Mouse (Mus musculus): ENCODE data around the gene Armh3.

The Armh3 gene

DNA sequence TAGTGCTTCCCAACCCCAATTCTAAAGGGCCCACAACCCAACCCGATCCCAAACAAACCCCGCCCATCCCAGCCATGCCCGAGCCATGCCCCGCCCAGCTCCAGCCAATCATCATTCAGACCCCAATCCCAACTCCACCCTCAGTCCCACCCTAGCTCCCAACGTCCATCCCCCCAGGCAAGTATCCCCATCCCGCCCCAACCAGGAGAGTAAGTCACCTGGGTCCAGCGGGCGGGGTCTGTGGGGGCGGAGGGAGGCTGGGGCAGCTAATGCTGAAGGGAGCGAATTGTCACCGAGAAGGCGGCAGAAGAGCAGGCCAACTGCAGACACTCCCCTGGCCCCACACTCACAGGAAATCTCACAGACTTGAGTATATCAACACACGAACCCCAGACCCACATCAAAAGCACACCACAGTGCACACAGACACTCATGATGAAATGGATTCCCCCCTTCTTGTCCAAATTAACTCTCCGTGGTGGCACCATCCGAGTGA is 202.2 kb downstream of the Armh3 start:
- ATAC-seq (ENCODE audit: insufficient number of reproducible peaks, low FRiP score, low TSS enrichment), result no peak

DNA sequence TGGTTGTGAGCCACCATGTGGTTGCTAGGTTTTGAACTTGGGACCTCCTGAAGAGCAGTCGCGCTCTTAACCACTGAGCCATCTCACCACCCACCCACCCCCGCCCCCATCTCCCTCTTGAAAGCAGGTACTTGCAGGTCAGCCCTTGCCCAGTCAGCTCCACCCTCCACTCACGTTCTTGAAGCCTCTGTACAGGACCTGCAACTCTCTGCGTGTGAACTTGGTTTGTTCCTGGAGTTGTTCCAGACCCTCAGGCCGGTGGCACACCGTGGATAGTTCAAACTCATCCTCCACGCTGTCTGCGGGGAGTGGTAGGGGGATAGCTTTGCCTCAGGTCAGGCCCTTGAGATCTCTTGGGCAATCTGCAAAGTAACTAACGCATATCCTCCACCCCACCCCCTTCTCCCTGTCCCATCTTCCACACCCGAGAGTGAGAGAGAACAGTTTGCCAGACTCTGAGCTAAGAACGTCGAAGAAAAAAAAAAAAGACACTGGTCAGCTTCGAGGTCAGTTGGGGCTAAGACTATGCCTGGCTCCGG is 202.8 kb downstream of the Armh3 start:
- ATAC-seq (ENCODE audit: insufficient number of reproducible peaks, low FRiP score, low TSS enrichment), result no peak

DNA sequence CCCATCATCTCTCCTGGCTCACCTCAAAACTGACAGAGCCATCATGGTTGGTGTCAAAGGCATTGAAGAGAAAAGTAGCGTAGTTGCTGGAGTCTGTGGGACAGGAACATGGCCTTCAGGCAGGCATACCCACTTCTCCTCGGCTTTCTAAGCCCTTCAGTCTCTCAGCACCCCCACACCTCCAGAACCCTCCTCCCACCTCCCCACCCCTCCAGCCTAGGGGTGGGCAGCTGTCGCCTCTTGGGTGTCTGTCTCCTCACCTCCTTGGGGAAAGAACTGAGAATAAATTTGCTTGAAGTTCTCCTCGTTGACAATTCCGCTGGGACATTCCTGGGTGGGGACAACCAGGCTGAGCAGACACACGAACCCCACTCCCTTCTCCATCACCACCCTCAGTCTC is 203.6 kb downstream of the Armh3 start:
- ATAC-seq (ENCODE audit: insufficient number of reproducible peaks, low FRiP score, low TSS enrichment), result no peak

DNA sequence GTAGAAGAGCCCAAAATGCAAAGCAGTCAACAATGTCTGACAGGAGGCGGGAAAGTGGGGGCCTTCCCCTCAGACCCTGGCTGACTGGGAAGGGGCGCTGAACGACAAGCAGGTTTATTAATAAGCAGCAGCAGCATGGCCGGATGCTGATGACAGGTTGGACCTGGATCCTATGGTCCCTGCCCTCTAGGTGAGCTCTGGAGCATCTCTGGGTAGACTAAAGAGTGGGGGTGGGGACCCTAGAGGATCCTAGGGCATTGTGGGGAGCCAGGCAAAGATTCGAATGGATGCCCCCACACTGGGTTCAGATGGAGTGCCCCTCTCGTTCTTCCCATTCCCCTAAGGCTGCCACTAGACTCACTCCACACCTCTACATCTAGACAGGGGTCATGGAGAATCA is 205.9 kb downstream of the Armh3 start:
- no peak for ATAC-seq (ENCODE audit: insufficient number of reproducible peaks, low FRiP score, low TSS enrichment)

DNA sequence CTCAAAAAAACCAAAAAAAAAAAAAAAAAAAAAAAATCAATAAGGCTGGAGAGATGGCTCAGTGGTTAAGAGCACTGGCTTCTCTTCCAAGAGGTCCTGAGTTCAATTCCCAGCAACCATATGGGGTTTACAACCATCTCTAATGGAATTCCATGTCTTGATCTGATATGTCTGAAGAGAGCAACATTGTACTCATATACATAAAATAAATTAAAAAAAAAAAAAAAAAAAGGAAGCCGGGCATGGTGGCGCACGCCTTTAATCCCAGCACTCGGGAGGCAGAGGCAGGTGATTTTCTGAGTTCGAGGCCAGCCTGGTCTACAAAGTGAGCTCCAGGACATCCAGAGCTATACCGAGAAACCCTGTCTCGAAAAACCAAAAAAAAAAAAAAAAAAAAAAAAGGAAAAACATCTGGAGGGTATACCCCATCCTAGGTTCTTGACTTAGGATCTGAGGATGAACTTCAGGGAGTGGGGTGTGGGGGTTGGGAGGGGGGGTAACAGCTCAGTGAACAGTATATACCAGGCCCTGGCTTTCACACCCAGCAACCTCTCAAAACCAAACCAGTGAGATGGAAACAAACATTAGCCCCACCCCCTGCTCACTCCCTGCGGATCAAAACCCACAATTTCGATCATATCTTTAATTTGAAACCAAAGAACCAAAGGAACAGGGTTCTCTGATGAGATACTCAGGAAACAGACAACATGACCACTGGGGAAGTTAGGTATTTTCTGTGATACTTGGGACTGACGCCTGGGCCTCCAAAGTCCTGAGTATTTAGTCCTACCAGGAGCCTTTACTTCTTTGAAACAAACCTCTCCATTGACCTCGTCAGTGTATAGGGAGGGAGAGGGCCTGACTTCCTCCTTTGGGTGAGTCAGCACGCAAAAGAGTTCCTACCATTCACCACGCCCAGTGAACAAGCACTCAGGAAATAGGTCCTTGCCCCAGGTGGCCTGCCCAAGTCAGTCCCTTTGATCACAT is 208.1 kb downstream of the Armh3 start:
- ATAC-seq (ENCODE audit: insufficient number of reproducible peaks, low FRiP score, low TSS enrichment), result no peak

DNA sequence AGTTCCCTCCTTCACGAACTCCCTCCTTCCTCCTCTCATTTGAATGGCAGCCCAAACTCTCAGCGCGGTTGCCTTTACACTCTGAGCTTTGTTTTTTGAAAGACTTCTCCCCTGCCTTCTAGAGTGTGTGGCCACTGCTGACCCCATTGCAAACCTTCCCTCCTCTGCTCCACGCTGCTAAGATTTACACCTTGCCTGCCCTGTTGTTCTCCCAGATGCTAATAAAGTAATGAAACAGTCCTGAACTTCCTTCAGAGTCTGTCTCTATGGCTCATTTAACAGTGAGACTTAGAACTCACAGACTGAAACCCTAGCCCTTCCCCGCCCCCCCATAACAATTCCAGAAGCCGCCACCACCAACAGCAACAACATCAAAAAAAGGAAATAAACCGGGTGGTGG is 208.9 kb downstream of the Armh3 start:
- ATAC-seq (ENCODE audit: insufficient number of reproducible peaks, low FRiP score, low TSS enrichment), result no peak

DNA sequence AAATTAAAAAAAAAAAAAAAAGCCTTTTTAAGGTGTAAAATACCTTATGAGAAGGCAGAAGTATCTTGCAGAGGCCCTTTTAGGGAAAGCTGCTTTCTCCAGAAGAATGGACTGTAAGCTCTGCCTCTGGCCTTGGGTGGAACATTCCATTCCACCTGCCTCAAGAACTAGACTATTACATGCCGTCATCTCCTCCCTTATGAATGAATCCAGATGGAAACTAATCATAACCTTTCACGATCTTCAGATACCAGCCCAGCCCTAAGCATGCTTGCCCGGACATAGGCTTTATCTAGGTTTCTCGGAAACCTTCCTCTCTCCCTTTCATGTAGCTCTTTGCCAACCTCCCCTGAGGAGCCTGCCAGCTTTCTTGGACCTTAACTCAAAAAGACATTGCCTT is 210.0 kb downstream of the Armh3 start:
- no peak for ATAC-seq (ENCODE audit: insufficient number of reproducible peaks, low FRiP score, low TSS enrichment)

DNA sequence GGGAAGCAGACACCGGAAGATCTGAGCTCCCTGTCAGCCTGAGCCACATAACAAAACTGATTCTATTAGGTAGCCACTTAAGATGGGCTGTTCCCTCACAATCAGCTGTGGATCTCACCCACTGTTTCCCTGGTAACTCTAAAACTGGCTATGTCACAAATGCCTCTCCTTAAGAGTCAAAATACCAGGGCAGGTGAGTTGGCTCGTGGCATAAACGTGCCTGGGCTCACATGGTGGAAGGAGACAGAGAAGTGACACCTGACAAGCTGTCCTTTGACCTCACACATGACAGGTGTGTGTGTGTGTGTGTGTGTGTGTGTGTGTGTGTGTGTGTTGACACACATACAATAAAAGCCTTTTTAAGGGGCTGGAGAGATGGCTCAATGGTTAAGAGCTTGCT is 210.8 kb downstream of the Armh3 start:
- no peak for ATAC-seq (ENCODE audit: insufficient number of reproducible peaks, low FRiP score, low TSS enrichment)

DNA sequence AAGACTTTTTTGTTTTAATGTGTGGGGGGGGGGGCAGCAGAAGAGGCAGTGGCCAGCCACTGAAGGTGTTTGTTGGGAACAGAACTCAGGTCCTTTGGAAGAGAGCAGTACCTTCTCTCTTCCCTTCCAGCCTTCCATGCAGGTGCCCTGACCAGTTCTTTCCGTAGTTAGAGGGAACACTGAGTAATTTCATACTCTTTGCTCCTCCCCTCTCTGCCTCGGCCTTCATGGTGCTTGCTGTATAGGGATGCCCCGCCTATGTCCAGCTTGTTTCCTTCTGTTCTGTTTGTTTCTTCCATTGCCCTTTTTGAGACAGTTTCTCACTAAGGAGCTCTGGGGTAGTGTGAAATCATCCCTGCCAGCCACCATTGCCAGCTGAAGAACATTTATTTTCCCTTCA is 212.8 kb downstream of the Armh3 start:
- ATAC-seq (ENCODE audit: insufficient number of reproducible peaks, low FRiP score, low TSS enrichment), result no peak

DNA sequence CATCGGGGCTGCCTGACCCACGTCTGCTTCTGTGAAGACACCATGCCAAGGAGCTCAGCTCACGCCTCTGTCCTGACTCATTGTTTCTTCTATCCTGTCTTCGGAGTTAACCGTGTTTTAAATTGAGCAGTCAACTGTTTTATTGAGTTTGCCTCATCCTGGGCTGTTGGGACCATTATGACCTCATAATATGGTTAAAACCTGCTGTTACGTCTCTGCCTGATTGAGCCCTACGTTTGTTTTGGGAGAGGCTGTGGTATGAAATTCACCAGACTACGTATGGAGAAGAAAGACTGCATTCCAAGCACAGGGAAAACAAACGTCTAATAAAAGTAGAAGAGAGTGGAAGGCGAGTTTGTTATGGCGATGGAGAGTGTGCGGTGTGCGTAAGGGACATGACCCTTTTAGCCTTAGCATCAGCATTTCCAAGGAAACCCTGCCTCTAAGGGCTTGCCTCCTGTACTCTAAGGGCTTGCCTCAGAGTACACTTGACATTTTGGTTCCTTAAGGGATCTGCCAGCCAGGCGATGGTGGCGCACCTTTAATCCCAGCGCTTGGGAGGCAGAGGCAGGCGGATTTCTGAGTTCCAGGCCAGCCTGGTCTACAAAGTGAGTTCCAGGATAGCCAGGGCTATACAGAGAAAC is 214.2 kb downstream of the Armh3 start:
- ATAC-seq (ENCODE audit: insufficient number of reproducible peaks, low FRiP score, low TSS enrichment), result no peak

DNA sequence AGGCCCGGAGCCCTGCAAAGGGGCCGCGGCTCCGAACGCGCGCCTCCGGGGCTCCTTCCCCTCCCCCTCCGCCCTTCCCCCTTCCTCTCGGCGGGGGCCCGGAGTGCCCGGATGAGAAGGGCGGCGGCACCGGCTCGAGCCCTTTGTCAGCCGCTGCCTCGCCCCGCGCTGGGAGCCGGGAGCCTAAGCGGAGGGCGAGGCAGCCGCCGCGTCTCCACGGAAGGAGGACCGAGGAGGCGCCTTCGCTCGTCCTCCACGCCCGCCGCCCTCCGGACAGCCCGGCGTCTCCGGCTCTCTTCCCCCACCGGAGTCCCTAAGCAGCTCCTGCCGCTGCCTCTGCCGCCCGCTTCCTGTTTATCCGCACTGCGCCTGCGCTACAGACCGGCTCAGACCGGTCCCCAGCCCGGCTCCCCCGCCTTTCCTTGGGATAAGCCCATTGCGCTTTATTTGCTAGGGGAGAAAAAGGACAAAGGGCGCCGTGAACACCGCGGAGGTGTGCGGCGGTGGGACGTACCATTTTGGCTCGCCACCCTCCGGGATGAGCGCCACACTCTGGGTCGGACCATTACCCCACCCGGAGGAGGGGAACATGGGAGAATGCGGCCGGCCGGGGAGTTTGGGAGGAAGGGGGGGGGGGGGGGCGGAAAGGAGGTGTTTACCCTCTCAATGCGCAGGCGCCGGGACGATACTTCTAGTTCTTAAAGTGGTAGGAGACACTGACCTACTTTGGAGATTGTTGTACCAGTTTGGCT is 214.9 kb downstream of the Armh3 start, which contains the start of gene Mgea5:
TSS of gene Mgea5 (minus strand) at position 657 of the 752 bp plus-strand sequence.
- peak; percentile 93 for ATAC-seq (ENCODE audit: insufficient number of reproducible peaks, low FRiP score, low TSS enrichment)

DNA sequence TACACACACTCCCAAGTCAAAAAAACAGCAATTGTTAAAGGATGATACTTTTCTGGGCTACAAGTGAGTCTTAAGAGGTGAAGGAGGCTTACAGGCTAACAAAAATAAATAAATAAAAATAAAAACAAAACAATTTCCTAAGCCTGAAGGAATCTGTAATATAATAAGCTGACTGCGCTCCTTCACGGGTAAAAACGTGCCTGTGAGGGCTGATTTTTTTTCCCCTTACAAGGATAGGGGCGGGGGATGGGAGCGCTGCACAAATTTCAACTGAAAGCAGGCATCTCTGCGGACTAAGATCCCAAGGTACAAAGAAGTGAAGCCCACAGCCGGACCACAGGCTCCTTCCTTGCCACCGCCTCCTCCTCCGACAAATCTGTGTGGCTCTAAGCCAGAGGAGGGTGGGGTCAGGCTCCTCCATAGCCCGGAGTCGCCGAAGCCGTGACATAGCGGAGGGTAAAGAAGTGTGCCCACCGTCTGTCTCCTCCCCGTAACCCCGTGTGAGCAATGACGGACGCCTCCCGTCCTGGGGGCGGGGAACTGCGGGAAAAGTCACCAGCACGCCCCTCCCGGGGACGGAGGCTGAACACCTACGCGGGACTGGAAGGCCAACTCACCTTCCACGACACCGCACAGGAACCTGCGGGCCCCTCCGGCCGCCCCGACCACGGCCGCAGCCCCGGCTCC is 215.8 kb downstream of the Armh3 start:
- peak; percentile 38; the same call in 1 of the 2 replicates for ATAC-seq (ENCODE audit: insufficient number of reproducible peaks, low FRiP score, low TSS enrichment)

DNA sequence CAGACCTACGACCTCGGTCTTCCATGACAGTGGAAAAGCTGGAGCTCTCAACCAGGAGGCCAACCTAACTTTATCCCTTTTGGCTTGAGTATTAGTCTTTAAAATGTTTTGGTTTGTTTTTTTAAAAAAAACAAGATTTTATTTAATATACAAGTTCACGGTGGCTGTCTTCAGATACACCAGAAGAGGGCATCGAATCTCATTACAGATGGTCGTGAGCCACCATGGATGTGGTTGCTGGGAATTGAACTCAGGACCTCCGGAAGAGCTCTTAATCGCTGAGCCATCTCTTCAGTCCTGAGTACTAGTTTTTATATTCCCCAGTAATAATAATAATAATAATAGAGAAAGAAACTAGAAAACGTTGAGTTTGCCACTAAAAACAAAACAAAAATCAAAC is 216.6 kb downstream of the Armh3 start:
- ATAC-seq (ENCODE audit: insufficient number of reproducible peaks, low FRiP score, low TSS enrichment), result no peak

DNA sequence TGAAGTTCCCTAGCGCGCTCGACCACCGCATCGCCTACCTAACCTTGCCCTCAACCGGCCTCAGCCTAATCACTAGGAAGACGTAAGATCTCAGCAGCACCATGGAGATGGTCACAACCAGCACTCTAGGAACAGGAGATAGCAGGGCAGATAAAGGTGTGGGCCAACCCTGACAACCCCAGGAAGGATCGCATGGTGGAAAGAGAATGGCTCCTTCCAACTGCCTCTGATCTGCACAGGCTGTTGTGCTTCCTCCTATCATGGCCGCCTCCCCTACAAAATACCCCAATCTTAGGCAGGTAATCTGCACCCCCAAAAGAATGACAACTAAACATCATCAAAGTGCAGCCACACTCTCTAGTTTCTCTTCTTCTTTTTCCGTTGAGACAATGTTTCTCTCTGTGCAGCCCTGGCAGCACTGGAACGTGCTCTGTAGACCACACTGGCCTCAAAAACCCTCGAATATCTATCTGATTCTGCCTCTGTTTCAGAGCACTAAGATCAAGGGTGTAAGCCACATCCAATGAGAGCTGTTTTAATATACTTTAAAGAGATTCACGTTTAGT is 217.9 kb downstream of the Armh3 start:
- ATAC-seq (ENCODE audit: insufficient number of reproducible peaks, low FRiP score, low TSS enrichment), result no peak

DNA sequence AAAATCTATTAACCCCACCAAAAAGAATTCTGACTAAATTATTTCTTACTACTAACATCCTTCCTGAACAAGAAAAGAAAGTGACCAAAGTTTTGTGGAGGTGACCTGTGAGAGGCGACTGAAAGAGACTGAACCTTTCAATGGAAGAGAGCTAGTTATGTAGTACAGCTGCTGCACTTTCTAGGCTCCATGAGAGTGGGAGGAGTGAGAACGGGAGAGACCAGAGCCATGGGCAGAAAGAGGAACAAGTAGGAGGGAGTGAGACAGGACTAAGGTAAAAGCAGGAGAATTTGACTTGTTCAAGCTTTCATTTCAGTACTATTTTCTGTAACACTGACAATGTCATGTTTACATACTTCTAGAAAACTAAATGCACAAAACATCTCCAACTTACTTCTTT is 222.8 kb downstream of the Armh3 start:
- ATAC-seq (ENCODE audit: insufficient number of reproducible peaks, low FRiP score, low TSS enrichment), result no peak

DNA sequence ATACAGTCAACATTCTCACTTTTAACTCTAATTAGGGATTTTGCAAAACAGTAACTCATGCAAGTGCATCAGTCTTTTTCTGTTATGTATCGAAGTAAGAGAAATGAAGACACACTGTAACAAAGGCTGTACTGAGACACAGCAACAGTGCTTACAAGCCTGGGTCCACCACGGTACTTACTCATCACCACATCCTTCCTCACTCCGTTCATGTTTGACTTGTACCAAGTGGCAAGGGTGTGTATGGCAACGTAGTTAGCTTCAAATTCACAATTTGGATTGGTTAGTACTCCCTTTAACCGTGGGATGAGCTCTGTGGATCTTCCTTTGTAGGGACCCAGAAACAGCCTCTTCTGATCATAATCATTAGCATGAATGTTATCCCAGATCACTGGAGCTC is 226.8 kb downstream of the Armh3 start:
- ATAC-seq (ENCODE audit: insufficient number of reproducible peaks, low FRiP score, low TSS enrichment), result no peak
